Mouse (Mus musculus): ENCODE results near the gene Cc2d2b. TPM values are rescaled to one million over a fixed set of nuclear protein-coding genes. Genes with fewer than 3 reads are reported as not detected.

Cc2d2b gene
- polyA plus RNA-seq, 1 experiment: not detected

DNA sequence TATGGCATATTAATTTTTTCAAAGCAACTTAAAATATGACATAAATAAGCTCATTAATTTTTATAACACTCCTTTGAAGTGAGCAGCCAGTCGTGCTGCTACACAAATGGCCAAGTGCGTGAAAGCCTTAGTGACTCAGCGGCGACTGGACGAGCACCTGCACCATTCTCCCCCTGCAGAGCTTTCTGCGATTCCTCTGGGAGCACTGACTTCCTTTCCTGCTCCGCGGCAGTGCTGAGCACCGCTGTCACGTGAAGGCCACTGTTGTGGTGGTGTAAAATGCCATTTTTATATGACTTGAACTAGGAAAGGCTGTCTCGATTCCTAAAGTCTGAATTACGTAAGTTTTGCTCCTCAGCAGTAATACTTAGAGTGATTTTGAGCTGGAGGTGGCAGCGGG lies 93.0 kb downstream of the Cc2d2b start:
- Histone ChIP-seq H3K36me3 (ENCODE audit: control insufficient read depth, insufficient read depth) (peaks cover 19% of the 10 kb centered on the region), H3K4me2 (ENCODE audit: low read depth) (no peak overlapping the region), H3K79me2 (ENCODE audit: control insufficient read depth, insufficient read depth) (no peaks in the 10 kb centered on the region), H3K4me3 (no peak overlapping the region), H3K27me3 (ENCODE audit: control insufficient read depth, insufficient read depth, insufficient read length) (no peaks in the 10 kb centered on the region), H3ac (ENCODE audit: control insufficient read depth, insufficient read length) (no peak overlapping the region)
- TF ChIP-seq TCF3 (IDR thresholded peaks at IDR 0.05; ENCODE audit: insufficient read length, low read depth) (no peak), CEBPB (IDR thresholded peaks at IDR 0.05; ENCODE audit: insufficient read depth, poor library complexity, severe bottlenecking) (no peak), POLR2A (IDR thresholded peaks at IDR 0.05; ENCODE audit: insufficient read length, low read depth) (no peak), SRF (IDR thresholded peaks at IDR 0.05; ENCODE audit: control insufficient read depth, insufficient read length, low read depth) (no peak), REST (IDR thresholded peaks at IDR 0.05; ENCODE audit: insufficient read depth, insufficient read length) (no peak), POLR2AphosphoS2 (IDR thresholded peaks at IDR 0.05; ENCODE audit: insufficient read length, low read depth) (no peak), TCF12 (IDR thresholded peaks at IDR 0.05; ENCODE audit: insufficient read depth, poor library complexity, severe bottlenecking) (no peak), E2F4 (IDR thresholded peaks at IDR 0.05; ENCODE audit: insufficient read depth) (no peak), MYOD1 (IDR thresholded peaks at IDR 0.05; ENCODE audit: control insufficient read depth in 1 of 3, insufficient read length in 2 of 3, low read depth in 2 of 3) (no peak), MAX (IDR thresholded peaks at IDR 0.05; ENCODE audit: low read depth) (no peak), MYOG (IDR thresholded peaks at IDR 0.05; ENCODE audit: control insufficient read depth in 1 of 3, insufficient read depth in 1 of 3, insufficient read length in 2 of 3, low read depth in 2 of 3) (no peak), USF1 (IDR thresholded peaks at IDR 0.05; ENCODE audit: low read depth) (no peak)

DNA sequence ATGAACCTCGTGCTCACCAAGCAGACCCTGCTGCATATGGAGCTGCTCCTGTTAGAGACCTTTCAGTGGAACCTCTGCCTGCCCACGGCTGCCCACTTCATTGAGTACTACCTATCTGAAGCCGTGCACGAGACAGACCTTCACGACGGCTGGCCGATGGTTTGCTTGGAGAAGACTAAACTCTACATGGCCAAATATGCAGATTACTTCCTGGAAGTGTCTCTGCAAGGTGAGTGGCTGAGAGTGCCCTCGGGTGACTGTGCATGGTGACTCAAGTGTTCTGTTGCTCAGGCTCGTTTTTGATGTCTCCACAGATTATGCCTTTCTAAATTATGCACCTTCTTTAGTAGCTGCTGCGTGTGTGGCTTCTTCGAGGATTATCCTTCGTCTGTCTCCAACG lies 96.2 kb downstream of the Cc2d2b start:
- no peak overlapping the region for H3K4me3 ChIP-seq
- peaks cover 18% of the 10 kb centered on the region for H3K36me3 ChIP-seq (ENCODE audit: control insufficient read depth, insufficient read depth)
- H3K79me2 ChIP-seq (ENCODE audit: control insufficient read depth, insufficient read depth): no peaks in the 10 kb centered on the region
- no peak overlapping the region for H3ac ChIP-seq (ENCODE audit: control insufficient read depth, insufficient read length)
- no peaks in the 10 kb centered on the region for H3K27me3 ChIP-seq (ENCODE audit: control insufficient read depth, insufficient read depth, insufficient read length)
- TF ChIP-seq POLR2AphosphoS2 (IDR thresholded peaks at IDR 0.05; ENCODE audit: insufficient read length, low read depth) (no peak), SRF (IDR thresholded peaks at IDR 0.05; ENCODE audit: control insufficient read depth, insufficient read length, low read depth) (no peak), TCF3 (IDR thresholded peaks at IDR 0.05; ENCODE audit: insufficient read length, low read depth) (no peak), CEBPB (IDR thresholded peaks at IDR 0.05; ENCODE audit: insufficient read depth, poor library complexity, severe bottlenecking) (no peak), USF1 (IDR thresholded peaks at IDR 0.05; ENCODE audit: low read depth) (no peak), TCF12 (IDR thresholded peaks at IDR 0.05; ENCODE audit: insufficient read depth, poor library complexity, severe bottlenecking) (no peak), REST (IDR thresholded peaks at IDR 0.05; ENCODE audit: insufficient read depth, insufficient read length) (no peak), MYOD1 (IDR thresholded peaks at IDR 0.05; ENCODE audit: control insufficient read depth in 1 of 3, insufficient read length in 2 of 3, low read depth in 2 of 3) (no peak)
- H3K4me2 ChIP-seq (ENCODE audit: low read depth): no peak overlapping the region

DNA sequence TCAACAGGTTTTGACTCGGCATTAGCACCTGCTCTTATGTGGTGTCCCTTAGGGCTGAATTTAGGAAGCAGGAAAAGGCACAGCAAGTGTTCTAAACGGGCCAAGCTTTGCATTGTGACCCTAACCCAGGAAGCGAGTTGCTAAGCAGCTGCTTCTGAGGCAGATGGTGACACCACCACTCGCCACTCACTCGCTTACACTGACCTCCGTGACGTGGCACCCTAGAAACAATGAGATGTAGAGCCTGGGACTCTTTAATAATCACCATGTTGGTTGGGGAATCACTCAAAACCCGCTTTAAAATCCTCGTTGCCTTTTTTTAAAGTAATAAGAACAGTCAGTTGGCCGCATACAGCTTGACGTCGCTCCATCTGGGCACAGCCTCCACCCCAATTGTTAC lies 100.8 kb downstream of the Cc2d2b start:
- no peaks in the 10 kb centered on the region for H3K79me2 ChIP-seq (ENCODE audit: control insufficient read depth, insufficient read depth)
- H3K4me2 ChIP-seq (ENCODE audit: low read depth): no peak overlapping the region
- no peaks in the 10 kb centered on the region for H3K27me3 ChIP-seq (ENCODE audit: control insufficient read depth, insufficient read depth, insufficient read length)
- no peak overlapping the region for H3ac ChIP-seq (ENCODE audit: control insufficient read depth, insufficient read length)
- no peak overlapping the region for H3K4me3 ChIP-seq
- peaks cover 5% of the 10 kb centered on the region for H3K36me3 ChIP-seq (ENCODE audit: control insufficient read depth, insufficient read depth)
- no peak for TF ChIP-seq POLR2A (IDR thresholded peaks at IDR 0.05; ENCODE audit: insufficient read length, low read depth)
- no peak for TF ChIP-seq POLR2AphosphoS2 (IDR thresholded peaks at IDR 0.05; ENCODE audit: insufficient read length, low read depth)
- no peak for TF ChIP-seq TCF3 (IDR thresholded peaks at IDR 0.05; ENCODE audit: insufficient read length, low read depth)
- no peak for TF ChIP-seq MYOD1 (IDR thresholded peaks at IDR 0.05; ENCODE audit: control insufficient read depth in 1 of 3, insufficient read length in 2 of 3, low read depth in 2 of 3)
- no peak for TF ChIP-seq USF1 (IDR thresholded peaks at IDR 0.05; ENCODE audit: low read depth)
- no peak for TF ChIP-seq CEBPB (IDR thresholded peaks at IDR 0.05; ENCODE audit: insufficient read depth, poor library complexity, severe bottlenecking)

DNA sequence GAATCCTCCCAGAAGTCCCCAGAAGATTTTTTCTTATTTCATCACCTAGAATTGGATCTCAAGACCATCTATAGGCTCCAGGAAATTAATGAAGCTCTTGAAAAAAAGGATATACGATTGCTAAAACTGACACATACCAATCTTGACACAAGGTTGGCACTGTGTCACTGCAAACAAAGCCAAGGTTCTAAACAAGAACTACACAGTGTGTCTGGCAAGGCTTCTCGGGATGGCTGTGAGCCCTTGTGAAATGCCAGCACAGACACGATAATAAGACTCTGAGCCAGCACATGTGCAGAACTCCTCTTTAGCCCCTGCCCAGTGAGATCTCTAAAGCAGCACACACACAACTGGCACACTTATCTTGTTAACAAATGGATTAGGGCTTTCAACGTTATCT lies 111.0 kb downstream of the Cc2d2b start:
- no peaks in the 10 kb centered on the region for H3K79me2 ChIP-seq (ENCODE audit: control insufficient read depth, insufficient read depth)
- H3K36me3 ChIP-seq (ENCODE audit: control insufficient read depth, insufficient read depth): no peaks in the 10 kb centered on the region
- no peak overlapping the region for H3ac ChIP-seq (ENCODE audit: control insufficient read depth, insufficient read length)
- H3K4me2 ChIP-seq (ENCODE audit: low read depth): no peak overlapping the region
- H3K27me3 ChIP-seq (ENCODE audit: control insufficient read depth, insufficient read depth, insufficient read length): peaks cover 19% of the 10 kb centered on the region
- no peak overlapping the region for H3K4me3 ChIP-seq
- TF ChIP-seq MYOD1 (IDR thresholded peaks at IDR 0.05; ENCODE audit: control insufficient read depth in 1 of 3, insufficient read length in 2 of 3, low read depth in 2 of 3) (no peak), TCF3 (IDR thresholded peaks at IDR 0.05; ENCODE audit: insufficient read length, low read depth) (no peak), MAX (IDR thresholded peaks at IDR 0.05; ENCODE audit: low read depth) (no peak), REST (IDR thresholded peaks at IDR 0.05; ENCODE audit: insufficient read depth, insufficient read length) (no peak), CEBPB (IDR thresholded peaks at IDR 0.05; ENCODE audit: insufficient read depth, poor library complexity, severe bottlenecking) (no peak), POLR2AphosphoS2 (IDR thresholded peaks at IDR 0.05; ENCODE audit: insufficient read length, low read depth) (no peak), E2F4 (IDR thresholded peaks at IDR 0.05; ENCODE audit: insufficient read depth) (no peak), USF1 (IDR thresholded peaks at IDR 0.05; ENCODE audit: low read depth) (no peak), POLR2A (IDR thresholded peaks at IDR 0.05; ENCODE audit: insufficient read length, low read depth) (no peak), MYOG (IDR thresholded peaks at IDR 0.05; ENCODE audit: control insufficient read depth in 1 of 3, insufficient read depth in 1 of 3, insufficient read length in 2 of 3, low read depth in 2 of 3) (no peak), SRF (IDR thresholded peaks at IDR 0.05; ENCODE audit: control insufficient read depth, insufficient read length, low read depth) (no peak)

DNA sequence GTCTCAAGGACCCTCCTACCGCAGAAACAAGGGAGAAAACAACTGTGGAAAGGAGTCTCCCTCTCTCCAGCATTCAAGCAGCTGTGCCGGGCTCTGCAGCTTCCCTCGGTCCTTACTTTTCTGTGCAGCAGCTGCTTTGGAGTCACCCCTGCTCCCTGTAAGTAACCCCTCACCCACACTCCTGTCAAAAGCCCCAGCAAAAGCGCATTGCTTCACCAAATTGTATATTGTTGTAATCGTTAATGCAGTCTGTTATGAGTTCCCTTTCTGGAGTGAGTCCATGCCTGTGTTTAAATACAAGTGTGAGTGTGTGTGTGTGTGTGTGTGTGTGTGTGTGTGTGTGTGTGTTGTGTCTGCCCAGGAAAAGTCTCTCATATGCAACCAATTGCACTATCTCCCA lies 119.7 kb downstream of the Cc2d2b start:
- Histone ChIP-seq H3ac (ENCODE audit: control insufficient read depth, insufficient read length) (no peak overlapping the region), H3K27me3 (ENCODE audit: control insufficient read depth, insufficient read depth, insufficient read length) (peaks cover 13% of the 10 kb centered on the region), H3K36me3 (ENCODE audit: control insufficient read depth, insufficient read depth) (no peaks in the 10 kb centered on the region), H3K4me2 (ENCODE audit: low read depth) (no peak overlapping the region), H3K4me3 (no peak overlapping the region), H3K79me2 (ENCODE audit: control insufficient read depth, insufficient read depth) (no peaks in the 10 kb centered on the region)
- TF ChIP-seq USF1 (IDR thresholded peaks at IDR 0.05; ENCODE audit: low read depth) (no peak), POLR2AphosphoS2 (IDR thresholded peaks at IDR 0.05; ENCODE audit: insufficient read length, low read depth) (no peak), TCF12 (IDR thresholded peaks at IDR 0.05; ENCODE audit: insufficient read depth, poor library complexity, severe bottlenecking) (no peak), REST (IDR thresholded peaks at IDR 0.05; ENCODE audit: insufficient read depth, insufficient read length) (no peak), MAX (IDR thresholded peaks at IDR 0.05; ENCODE audit: low read depth) (no peak), E2F4 (IDR thresholded peaks at IDR 0.05; ENCODE audit: insufficient read depth) (no peak), MYOD1 (IDR thresholded peaks at IDR 0.05; ENCODE audit: control insufficient read depth in 1 of 3, insufficient read length in 2 of 3, low read depth in 2 of 3) (no peak), POLR2A (IDR thresholded peaks at IDR 0.05; ENCODE audit: insufficient read length, low read depth) (no peak), TCF3 (IDR thresholded peaks at IDR 0.05; ENCODE audit: insufficient read length, low read depth) (no peak), SRF (IDR thresholded peaks at IDR 0.05; ENCODE audit: control insufficient read depth, insufficient read length, low read depth) (no peak), CEBPB (IDR thresholded peaks at IDR 0.05; ENCODE audit: insufficient read depth, poor library complexity, severe bottlenecking) (no peak), MYOG (IDR thresholded peaks at IDR 0.05; ENCODE audit: control insufficient read depth in 1 of 3, insufficient read depth in 1 of 3, insufficient read length in 2 of 3, low read depth in 2 of 3) (no peak)
